Mouse (Mus musculus): ENCODE results near the gene Efhc1. TPM values are rescaled to one million over a fixed set of nuclear protein-coding genes. Genes with fewer than 3 reads are reported as not detected.
A peak's percentile ranks its signal among the peaks of the same experiment; 100 is the strongest.

The Efhc1 gene
- polyA plus RNA-seq, 1 experiment from 2014 or later = 0.88 TPM

DNA sequence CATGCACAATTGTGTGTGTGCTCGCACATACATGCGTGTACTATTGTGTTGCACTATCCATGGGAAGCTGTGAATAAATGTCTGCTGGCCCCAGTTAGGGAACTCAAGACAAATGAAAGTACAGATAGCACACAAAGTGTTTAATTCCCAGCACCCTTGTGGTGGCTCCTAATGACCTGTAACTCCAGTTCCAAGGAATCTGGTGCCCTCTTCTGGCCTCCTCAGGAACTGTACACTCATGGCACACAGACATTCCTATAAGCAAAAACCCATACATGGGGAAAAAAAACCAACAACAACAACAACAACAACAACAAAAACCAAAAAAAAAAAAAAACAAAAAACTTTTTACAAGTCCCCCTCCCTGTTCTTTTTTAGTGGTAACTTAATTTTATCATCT, 8.4 kb upstream of the Efhc1 start:
- no peak for DNase-seq (ENCODE audit: low spot score)

DNA sequence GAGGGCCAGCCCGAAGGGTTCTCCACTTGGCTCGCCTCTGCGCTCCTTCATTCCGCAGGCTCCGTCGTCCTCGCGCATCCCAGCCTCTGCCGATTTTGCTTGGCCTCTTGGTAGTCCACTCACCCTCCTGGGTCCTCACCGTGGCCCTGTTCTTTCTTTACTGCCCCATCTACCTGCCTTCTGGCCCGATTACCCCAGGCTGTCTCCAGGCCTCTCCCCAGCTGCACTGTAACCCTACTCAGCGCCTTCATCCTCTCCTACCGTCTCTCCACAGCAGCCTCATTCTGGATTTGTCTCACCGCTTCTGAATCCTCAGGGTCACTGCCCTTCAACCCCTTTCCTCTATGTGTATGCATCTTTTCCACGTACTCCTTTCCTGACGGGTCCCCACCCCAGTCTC, 373 bp downstream of the Efhc1 start:
- DNase-seq (ENCODE audit: low spot score) = no peak

DNA sequence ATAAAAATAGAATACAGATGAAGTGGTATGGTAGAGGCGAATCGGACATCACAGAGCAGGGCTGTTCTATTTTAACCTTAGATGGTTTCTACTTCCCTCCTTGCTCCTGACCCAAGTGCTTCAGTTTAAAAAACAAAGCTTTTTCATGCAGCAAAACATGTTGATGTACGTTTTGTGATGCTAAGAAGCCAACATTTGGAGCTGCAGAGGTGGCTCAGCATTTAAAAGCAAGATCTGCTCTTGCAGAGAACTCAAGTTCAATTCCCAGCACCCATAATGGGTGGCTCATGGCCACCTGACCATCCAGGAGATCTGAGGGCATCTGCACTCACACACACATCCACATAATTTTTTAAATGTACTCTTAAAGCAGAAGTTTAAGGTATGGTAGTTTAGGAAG, 3.5 kb downstream of the Efhc1 start:
- no peak for DNase-seq (ENCODE audit: low spot score)

DNA sequence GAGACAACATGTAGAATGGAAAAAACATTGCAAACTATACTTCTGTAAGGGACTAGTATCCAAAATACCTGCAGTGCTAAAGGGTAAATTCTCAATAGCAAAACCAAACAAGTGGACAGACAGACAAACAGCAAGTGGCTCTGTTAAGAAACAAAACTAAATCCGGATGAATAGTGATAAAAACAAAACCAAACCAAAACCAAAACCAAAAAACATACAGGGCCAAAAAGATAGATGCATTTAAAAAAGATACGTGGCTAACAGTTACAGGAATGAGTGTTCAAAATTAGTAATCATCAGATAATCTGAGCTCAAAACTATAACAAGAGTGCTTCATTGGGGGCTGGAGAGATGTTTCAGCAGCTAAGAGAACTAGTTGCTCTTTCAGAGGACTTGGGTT, 18.2 kb downstream of the Efhc1 start:
- no peak for DNase-seq (ENCODE audit: low spot score)

DNA sequence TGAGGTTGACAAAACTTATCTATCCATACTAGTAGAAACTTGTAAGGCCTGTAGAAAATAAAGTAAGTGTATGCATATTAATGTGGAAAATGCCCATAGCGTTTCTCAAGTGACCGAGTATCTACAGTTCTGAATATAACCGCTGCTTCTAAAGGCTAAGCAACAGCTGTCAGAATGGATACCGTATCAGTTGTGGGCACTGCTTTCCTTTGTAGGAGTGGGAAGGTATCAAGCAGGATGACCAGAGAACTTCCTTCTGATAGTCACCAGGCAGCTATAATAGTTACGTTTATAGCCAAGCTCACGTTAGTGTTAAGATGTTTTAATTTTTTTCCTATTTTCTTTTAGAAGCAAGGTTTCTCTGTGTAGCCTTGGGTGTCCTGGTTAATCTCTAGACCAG, 22.0 kb downstream of the Efhc1 start:
- no peak for DNase-seq (ENCODE audit: low spot score)

DNA sequence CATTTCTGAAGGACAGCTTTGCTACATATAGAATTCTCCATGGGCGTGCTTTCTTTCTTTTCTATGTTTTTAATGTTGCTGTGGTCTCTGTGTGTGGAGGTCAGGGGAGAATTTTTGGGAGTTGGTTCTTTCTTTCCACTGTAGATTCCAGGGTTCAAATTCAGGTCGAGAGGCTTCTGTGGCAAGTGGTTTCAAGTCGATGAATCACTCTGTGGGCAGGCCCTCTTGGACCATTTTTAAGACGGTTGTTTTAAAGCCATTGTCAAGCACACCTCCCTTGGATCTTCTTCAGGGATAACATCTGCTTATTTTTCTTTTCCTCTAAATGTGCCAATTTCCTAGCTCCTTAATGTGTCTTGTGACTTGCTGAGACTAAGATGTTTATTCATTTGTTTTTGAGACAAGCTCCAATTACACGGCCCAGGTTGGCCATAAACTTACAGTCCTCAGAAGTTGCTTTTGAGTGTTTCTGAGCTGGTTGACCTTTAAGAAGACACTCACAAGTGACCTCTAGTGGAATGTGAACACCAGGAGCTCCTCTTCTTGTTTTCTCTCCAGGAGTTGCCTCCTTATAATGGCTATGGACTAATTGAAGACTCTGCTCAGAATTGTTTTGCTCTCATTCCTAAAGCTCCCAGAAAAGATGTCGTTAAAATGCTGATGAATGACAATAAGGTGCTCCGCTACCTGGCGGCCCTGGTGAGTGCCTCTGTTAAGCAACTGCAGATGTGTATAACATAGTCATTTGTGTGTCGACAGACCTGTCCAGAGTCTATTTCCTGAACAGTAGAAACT, 23.1 kb downstream of the Efhc1 start:
- DNase-seq (ENCODE audit: low spot score) = no peak

DNA sequence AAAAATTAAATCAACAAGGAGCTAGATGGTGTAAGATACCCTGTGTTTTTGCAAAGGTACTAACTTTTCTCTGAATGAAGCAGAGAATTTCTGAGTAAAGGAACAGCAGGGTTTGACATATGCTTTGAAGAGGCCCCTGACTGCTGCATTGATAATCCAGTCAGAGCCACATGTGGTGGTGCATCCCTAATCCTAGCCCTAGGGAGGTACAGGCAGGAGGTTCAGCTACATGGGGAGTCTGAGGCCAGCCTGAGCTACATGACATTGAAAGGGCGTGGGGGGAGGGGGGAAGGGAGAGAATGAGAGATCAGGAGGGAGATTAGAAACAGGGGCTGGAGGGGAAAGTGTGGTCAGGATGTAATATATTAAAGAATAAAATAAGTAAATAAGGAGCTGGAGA, 29.1 kb downstream of the Efhc1 start:
- no peak for DNase-seq (ENCODE audit: low spot score)

DNA sequence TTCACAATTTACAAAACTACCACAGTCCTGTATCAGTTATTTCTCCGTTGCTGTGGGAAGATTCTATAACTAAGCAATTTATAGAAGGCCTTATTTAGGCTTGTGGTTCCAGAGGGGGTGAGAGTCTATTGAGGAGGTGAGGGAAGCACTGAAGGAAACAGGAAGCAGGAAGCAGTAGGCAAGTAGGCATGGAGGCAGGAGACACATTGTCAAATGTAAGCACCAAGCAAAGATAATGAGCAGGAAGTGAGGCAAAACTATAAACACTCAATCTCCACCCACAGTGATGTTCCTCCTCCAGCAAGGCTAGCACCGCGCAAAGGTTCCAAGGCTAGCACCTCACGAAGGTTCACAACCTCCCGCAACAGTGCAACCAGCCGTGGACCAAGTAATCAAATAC, 30.3 kb downstream of the Efhc1 start:
- DNase-seq (ENCODE audit: low spot score) = no peak

DNA sequence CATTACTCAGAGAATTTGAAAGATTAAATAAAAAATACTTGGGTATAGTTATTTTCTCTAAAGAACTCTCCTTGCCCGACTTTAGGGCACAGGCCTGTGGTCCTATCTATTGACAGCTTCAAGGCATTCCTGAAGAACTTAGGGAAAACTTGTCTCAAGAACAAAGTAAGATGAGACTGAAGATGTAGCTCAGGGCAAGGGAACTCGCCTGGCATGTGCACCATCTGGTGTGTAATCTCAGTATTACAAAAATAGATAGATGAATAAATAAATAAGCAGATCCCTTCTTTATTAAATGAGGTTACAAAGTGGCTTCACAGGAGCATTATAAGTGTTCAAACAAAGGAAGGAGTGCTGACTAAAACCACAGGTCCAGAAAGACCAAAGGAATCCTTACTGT, 32.7 kb downstream of the Efhc1 start:
- no peak for DNase-seq (ENCODE audit: low spot score)

DNA sequence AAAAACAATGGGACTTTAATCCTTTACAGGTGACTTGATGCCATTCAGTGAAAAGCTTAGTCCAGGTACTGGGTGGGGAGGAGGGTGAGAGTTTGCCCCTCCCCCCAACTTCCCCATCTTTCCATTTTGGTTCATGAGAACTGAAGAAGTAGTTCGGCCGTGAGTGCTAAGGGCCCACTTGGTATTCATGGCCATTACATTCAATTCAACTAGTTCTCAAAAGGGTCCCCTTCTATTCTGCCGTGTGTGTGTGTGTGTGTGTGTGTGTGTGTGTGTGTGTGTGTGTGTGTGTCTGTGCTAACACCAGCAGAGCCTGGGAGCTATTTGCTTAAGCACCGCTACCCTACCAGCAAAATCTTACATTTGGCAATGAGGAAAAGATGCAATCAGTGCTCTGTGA, 33.2 kb downstream of the Efhc1 start:
- DNase-seq (ENCODE audit: low spot score) = no peak

DNA sequence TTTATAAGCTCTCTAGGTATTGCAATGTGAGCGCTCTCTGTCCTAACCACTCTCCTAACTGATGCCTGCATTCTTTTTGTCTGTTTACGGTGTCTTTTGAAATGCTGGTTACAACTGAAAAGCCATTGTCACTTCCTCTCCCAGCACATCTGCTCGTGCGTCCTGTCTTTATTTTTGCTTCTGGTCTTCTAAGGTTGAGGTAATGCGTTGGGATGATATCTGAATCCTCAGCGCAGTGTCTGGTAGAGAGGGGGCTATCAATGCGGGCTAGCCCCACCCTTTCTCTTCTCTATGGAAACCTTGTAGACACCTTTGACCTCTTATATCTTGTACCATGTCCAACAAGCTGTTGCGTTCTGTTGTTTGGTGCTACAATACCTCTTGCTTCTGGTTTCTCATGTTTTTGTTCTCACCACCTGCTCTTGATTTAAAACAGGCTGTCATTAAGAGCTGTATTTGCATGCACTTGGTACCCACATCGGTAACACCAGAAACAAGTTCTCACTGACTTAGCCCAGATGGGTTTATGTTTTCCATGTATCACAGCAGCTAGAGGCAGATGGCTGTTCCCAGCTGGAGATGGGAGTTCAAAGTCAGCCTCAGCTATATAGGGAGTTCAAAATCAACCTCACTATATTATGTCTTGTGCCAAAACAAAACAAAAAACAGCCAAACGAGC, 35.1 kb downstream of the Efhc1 start:
- peak; percentile 70 for DNase-seq (ENCODE audit: low spot score)

DNA sequence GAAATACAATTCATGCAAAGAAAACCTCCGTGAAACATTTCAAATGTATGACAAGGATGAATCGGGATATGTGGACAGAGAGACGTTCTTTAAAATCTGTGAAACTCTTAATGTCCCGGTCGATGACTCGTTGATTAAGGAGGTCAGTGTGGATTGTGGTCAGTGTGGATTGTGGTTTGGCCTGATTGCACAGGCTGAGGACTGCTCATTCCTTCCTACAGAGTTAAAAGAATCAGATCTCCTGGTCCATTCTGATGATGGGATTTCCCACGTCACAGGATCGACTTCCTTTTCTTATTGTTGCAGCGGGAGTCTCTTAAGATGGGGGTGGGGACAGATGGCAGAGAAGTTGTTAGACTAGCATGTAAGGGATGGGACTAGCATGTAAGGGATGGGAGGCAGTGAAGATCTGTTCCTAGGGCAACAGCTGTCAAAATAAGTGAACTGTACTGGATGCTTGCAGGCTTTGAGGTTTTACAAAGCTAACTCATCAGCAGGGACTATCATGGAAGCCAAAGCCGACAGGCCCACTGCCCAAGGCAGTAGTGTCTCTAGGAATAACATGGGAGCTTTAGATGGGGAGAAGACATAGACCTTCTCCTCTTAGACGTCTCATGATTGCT, 38.1 kb downstream of the Efhc1 start:
- DNase-seq (ENCODE audit: low spot score) = no peak

DNA sequence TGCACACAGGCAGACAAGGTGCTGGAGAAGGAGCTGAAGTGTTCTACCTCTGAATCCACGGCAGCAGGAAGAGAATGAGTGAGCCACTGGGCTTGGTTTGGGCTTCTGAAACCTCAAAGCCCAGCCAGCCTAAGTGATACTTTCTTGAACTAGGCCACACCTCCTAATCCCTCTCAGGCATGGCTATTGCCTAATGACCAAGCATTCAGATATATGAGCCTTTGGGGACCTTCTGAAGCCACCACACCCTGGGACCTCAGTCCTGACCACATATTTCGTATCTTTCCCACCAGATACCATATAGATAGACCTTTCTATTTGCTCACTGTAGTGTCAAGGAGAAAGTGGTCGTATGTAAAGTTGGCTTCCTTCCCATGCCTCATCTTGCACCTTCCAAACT, 42.3 kb downstream of the Efhc1 start:
- no peak for DNase-seq (ENCODE audit: low spot score)

DNA sequence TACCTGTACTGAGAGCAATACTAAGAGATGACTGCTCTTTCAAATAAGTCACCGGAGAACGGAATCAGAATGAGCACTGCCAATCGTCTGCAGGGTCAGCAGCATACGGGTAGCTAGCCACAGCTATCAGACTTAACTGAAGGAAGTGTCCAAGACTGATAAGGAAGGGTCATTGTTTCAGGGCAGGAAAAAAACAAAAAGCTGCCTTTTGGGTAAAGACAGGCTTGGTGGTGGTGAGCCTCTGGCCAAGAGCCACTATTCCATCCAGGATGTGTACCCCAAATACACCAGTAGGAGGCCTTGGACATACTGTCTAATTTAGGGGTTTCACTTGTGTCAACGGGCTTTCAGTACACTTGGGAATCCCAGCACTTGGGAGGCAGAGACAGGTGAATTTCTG, 42.9 kb downstream of the Efhc1 start:
- no peak for DNase-seq (ENCODE audit: low spot score)

DNA sequence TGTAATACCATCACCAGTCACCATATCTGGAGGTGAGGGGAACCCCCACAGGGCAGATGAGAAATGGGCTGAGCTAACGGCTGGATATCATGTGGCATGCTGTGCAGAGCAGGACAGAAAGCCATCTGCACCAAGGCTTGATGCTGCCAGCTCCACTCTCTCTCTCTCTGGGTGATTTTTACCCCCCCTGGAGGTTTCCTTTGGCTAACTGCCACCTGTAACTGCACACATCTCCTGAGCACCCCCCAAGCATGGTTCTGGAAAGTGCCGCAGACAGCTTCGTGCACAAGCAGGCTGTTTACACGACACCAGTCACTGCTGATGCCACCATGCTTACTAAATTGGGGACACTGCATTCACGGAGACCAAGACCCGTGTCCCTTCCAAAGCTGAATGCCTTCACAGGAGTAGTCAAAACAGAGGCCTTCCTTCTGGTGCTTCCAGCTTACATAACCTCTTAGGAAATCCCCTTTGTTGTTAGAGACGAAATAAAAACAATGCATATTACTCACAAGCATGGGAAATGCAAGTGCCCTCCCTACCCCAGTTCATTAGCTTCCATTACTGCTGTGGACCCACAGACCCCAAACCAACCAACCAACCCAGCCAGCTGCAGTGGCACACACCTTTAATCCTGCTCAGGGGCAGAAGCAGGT, 44.0 kb downstream of the Efhc1 start:
- peak; percentile 72 for DNase-seq (ENCODE audit: low spot score)

DNA sequence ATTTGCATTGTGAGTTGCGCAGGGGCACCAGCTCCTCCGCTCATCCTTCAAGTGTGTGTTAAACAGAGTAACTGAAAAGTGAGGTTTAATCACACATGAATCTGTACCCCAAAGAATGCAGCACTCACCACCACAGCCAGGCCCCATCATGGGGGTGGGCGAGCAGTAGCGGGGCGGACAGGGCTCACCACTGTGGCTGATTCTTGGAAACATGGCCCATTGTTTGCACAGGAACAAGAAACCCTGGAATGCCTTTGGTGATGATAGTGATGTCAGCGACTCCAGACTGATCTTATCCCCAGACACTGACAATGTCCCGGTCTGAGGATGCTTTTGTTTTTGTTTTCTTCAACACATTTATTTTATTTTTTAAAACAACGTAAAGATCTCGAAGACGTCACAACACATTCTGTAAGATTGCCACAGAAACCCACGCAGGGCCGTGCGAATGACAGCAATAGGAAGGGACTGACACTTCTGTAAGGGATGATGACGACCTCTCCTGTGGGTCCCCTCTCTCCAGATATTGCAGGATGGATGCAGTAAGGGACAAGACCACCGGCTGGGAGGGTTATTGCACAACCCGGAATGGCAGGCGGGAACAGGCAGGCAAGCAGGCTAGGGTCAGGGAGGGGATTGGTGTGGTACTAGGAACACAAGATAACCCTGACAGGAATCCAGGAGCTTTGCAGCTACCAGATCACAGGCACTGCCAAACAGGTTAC, 45.3 kb downstream of the Efhc1 start:
- no peak for DNase-seq (ENCODE audit: low spot score)

DNA sequence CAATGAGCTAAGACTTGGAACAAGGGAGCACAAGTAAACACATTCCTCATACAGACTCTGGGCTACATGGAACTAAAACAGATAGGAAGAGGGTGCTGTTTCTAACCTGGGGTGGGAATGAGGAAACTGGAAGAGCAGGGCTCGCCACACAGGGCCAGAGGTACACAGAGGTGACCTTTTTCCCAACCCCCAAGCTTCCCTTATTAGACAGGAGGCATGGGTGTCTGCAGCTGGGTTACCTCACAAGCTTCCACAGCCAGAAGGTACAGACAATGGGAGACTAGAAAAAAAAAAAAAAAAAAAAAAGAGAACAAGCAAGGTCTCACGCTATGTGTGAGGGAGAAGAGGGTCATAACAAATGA, 45.9 kb downstream of the Efhc1 start:
- no peak for DNase-seq (ENCODE audit: low spot score)

DNA sequence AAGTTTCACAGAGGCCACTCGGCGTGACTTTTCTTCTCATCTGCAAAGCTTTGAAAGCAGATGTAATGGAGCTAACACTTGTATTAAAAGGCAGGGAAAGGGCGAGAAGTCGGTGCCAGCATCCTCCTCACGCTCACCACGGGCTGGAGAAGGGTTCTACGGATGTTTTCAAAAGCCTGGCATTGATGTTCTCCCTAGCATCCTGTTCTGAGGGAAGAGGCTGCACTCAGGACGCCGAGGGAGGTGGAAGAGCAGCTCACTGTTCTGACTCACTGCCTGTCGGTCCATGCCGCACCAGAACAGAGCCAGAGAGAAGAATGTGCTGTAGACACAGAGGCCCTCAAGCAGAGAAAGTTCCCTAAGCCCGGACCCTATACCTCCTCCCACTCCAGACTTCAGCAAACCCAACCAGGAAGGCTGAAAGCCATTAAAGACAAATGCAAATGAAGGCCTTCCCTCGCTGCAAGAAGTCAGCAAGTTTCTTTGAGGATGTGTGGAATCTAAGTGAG, 46.5 kb downstream of the Efhc1 start:
- DNase-seq (ENCODE audit: low spot score) = no peak

DNA sequence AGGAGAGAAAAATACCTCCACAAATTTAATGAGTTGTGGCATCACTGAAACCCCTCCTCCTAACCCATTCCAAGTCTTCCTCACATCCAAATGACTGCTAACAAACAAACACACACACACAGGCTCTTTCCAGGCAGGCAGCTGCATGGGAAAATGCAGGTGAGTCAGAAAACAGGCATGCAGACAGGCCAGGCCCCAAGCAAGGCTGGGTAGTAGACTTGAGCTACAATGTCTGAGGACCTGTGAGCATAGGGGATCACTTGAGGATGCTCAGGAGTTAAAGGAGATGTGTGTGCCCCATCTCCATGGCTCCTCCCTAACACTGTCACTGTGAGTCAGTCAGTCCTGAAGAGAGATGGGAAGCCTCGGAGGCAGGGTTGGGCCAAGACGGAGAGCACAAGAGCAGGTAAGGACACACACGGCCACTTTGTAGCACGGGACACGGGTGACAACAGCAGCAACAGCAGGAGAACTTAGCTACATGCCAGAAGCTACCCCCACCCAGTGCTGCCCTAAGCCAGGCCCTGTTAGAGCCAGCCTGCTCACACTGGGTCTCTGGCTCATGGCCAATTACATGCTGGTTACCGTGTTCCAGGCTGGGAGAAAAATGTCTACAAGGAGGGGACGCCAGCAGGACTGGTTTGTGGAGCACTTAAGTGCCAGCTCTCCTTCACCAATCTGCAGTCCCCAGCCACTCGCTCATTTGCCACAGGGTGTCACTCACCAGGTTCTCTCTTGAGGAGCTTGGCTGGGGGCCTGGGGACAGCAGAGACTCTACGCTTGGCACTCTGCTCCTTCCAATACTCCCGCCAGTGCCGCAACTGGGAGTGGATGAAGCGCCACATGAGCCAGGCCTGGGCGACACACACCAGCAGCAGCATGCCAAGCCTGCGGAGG, 51.1 kb downstream of the Efhc1 start:
- no peak for DNase-seq (ENCODE audit: low spot score)

DNA sequence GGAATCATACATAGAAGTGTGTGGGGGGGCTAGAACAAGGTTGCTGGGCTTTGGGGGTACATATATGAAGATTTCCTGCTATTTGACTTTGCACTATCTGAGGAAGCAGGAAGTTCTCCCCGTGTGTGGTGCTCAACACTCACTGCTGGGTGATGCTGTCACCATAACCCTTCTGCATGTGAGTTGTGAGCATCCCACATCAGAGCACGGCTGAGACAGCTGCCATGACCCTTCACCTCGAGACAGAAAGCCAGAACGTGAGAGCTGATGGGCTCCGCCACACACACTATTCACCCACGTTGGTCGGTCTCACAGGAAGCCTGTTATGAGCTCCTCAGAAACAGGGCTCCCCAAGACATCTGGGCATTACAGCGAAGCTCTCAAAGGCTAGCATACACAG, 53.2 kb downstream of the Efhc1 start:
- DNase-seq (ENCODE audit: low spot score) = peak; percentile 73
